Mouse (Mus musculus) embryonic facial prominence, embryonic 14.5 days (tissue): ENCODE results near the gene Gna15. TPM values are rescaled to one million over a fixed set of nuclear protein-coding genes. Genes with fewer than 3 reads are reported as not detected.

Experiments
- ATAC-seq: fragments of 200-750 bp; cut with Nextera tagmentation; 2 replicates; pipeline ENCODE4 v1.8.0; 2017; ENCODE audit warnings: low read depth, moderate number of reproducible peaks, moderate TSS enrichment
- DNase-seq: peaks from one replicate; pipeline ENCODE4 v3.0.0-alpha.2; 2015; ENCODE audit warnings: low spot score
- H3K27ac ChIP-seq: fragments of 300-500 bp; sonication (generic); replicated peaks from 2 replicates; pipeline ENCODE4 v1.5.1; 2014; ENCODE audit warnings: low read depth, mild to moderate bottlenecking, low read length, moderate library complexity
- H3K27me3 ChIP-seq: fragments of 300-500 bp; sonication (generic); replicated peaks from 2 replicates; pipeline ENCODE4 v1.6.1; 2014; ENCODE audit warnings: low read length; ENCODE audit not compliant: control insufficient read depth, insufficient read depth
- H3K36me3 ChIP-seq: fragments of 300-500 bp; sonication (generic); 2 replicates; pipeline ENCODE4 v1.6.1; 2014; ENCODE audit warnings: low read length, mixed read lengths; ENCODE audit not compliant: control insufficient read depth, insufficient read depth
- H3K4me1 ChIP-seq: fragments of 300-500 bp; sonication (generic); 2 replicates; pipeline ENCODE4 v1.6.1; 2014; ENCODE audit warnings: antibody characterized with exemption, low read length; ENCODE audit not compliant: control insufficient read depth, insufficient read depth
- H3K4me2 ChIP-seq: fragments of 300-500 bp; sonication (generic); 2 replicates; pipeline ENCODE4 v1.6.1; 2014; ENCODE audit warnings: low read depth, mild to moderate bottlenecking, low read length, moderate library complexity, mixed read lengths
- H3K4me3 ChIP-seq: fragments of 300-500 bp; sonication (generic); 2 replicates; pipeline ENCODE4 v1.5.1; 2014; ENCODE audit warnings: low read depth, mild to moderate bottlenecking, low read length
- H3K9ac ChIP-seq: fragments of 300-500 bp; sonication (generic); 2 replicates; pipeline ENCODE4 v1.6.1; 2014; ENCODE audit warnings: low read depth, mild to moderate bottlenecking, low read length, moderate library complexity, mixed read lengths
- H3K9me3 ChIP-seq: fragments of 300-500 bp; sonication (generic); 2 replicates; pipeline ENCODE4 v1.6.1; 2016; ENCODE audit warnings: low read length; ENCODE audit not compliant: control insufficient read depth
- WGBS: fragments of 180-500 bp; shearing (Covaris S2); extraction: QIAGEN DNeasy Blood & Tissue Kit; methylation state at CpG from one replicate; pipeline ENCODE4 v1.1.7; 2014; 5-methylcytosine and 5-hydroxymethylcytosine counted together
- polyA plus RNA-seq: library from polyadenylated mRNA; unstranded; fragments of >200 nt; fragmentation: Nextera tagmentation; extraction: Ambion mirVana; gene quantifications from 2 replicates; pipeline ENCODE4 v1.2.1, GENCODE M21; 2014

The Gna15 gene
- polyA plus RNA-seq, 1 experiment from 2014 or later, result 3.1 TPM

DNA sequence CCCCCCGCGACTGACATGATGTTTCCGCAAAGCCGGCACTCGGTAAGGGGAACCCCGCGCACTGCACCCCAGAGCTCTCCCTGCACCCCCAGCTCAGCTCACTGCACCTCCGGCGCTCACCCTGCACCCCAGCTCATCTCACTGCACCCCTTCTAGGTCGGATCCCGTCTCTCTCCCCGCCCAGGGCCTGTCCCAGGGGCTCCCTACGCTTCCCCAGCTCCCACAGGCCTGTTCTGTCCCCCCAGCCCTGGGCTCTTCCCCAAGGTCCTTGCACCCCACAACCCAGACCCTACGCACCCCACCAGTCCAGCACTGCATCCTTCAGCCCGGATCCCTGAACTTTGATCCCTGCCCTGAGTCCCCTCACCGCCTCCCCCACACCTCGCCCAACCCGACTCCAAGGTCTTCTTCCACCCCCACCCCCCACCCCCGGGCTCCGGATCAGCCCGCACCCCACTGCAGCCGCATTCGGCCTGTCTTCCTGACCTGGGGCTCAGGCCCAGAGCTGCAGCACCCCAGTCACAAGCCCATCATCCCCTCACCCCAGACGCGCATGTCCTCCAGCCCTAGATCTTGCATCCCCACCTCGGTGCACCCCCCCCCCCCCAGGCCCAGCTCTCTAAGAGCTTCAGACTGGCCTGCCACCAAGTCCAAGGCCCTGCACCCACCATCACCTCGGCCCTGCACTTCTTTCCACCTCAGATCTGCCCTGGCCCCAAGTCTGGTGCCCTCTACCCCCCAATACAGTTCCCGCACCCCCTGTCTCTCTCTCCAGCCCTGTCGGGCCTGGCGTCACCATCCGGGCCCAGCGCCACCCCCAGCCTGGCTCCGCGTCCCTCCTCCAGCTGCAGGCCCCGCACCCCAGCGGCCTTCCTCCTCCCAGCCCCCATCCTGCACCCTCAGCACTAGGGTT is 35.9 kb upstream of the Gna15 start:
- Histone ChIP-seq H3K4me1 (peaks cover 31% of the 10 kb centered on the region), H3K27ac (peak overlapping the region; percentile 90), H3K27me3 (no peaks in the 10 kb centered on the region), H3K9me3 (no peaks in the 10 kb centered on the region), H3K36me3 (peaks cover 25% of the 10 kb centered on the region), H3K9ac (peak overlapping the region; percentile 96), H3K4me3 (peak overlapping the region; percentile 82), H3K4me2 (peak overlapping the region; percentile 85)
- no peak for DNase-seq
- 1% methylated on average over 21 of the region's 36 CpGs for WGBS
- ATAC-seq, result peak; percentile 21

DNA sequence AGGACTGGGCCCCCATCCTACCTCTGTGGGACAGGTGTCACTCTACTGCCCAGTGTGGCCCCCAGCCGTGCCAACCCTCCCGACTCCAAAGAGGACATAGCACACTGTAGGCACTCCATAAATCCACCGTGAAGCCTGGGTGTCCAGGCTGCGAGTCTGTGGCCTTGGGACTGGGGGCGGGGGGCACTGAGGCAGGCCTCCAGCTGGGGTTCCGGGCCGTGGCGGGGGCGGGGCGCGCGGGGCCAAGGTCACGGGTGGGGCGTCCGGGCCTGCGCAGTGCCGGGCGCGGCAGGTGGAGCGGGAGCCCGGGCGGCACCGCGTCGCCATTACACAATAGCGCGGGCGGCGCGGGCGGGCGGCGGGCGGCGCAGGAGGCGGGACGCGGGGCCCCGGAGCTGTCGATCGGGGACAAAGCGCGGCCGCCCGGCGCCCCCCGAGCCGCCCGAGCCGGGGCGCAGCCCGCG is 35.2 kb upstream of the Gna15 start, which contains the start of gene Aes:
Aes (plus strand) TSS at position 326 of the 464 bp plus-strand sequence.
- peak within 1 kb of the TSS; percentile 82 for H3K4me3 ChIP-seq
- ATAC-seq, result peak; percentile 70
- DNase-seq, result no peak
- no peaks in the 10 kb centered on the region for H3K27me3 ChIP-seq
- peak within 1 kb of the TSS; percentile 85 for H3K4me2 ChIP-seq
- peaks cover 18% of the 10 kb centered on the region; the same call in 1 of the 2 replicates for H3K36me3 ChIP-seq
- H3K9ac ChIP-seq, result peak within 1 kb of the TSS; percentile 96
- no peaks in the 10 kb centered on the region for H3K9me3 ChIP-seq
- peaks cover 24% of the 10 kb centered on the region for H3K4me1 ChIP-seq
- peak within 1 kb of the TSS; percentile 90 for H3K27ac ChIP-seq
- 0% methylated on average over 5 of the region's 53 CpGs for WGBS

DNA sequence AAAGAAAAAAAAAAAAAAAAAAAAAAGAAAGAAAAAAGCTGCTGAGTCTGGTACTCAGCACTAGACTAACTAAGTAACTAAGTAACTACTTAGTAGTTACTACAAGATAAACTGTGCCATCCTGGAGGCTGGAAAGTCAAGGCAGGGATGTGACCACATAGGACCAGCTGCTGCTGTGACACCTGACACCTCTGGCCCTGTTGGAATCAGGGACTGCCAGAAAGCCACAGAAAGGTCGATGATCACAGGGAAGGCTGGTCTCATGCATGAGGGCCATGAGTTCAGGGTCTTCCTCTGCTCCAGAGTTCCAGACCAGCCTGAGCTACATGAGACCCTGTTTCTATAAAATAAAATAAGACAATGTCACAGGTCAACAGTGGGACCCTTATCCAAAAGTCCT is 33.5 kb upstream of the Gna15 start:
- Histone ChIP-seq H3K4me1 (peaks cover 10% of the 10 kb centered on the region), H3K27me3 (no peaks in the 10 kb centered on the region), H3K36me3 (peaks cover 10% of the 10 kb centered on the region; the same call in 1 of the 2 replicates), H3K4me3 (no peak overlapping the region), H3K9me3 (no peaks in the 10 kb centered on the region), H3K4me2 (no peak overlapping the region), H3K9ac (no peak overlapping the region), H3K27ac (no peak overlapping the region)
- no peak for ATAC-seq
- DNase-seq, result no peak
- WGBS, result 29% methylated on average over 1 of the region's 1 CpGs

DNA sequence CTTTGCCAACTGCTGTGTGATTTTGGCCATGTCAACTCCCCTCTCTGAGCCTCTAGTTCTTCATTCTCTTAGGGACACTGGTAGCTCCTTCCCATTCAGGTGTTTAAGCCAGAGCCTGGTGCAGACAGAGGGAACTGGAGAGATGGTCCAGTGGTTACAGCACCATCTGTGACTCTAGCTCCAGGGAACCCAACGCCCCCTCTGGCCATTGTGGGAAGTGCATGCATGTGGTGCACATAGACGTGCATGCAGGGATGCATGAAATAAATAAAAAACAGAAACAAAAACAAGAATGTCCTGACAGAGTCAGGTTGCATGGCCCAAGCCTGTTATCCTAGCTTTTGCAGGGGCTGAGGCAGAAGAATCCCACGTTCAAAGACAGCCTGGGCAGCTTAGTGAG is 32.3 kb upstream of the Gna15 start:
- peaks cover 3% of the 10 kb centered on the region; the same call in 1 of the 2 replicates for H3K36me3 ChIP-seq
- no peak overlapping the region for H3K4me2 ChIP-seq
- H3K9me3 ChIP-seq, result no peaks in the 10 kb centered on the region
- WGBS, result 66% methylated on average over 3 of the region's 3 CpGs
- H3K9ac ChIP-seq, result no peak overlapping the region
- DNase-seq, result no peak
- H3K4me1 ChIP-seq, result peaks cover 5% of the 10 kb centered on the region
- H3K27me3 ChIP-seq, result no peaks in the 10 kb centered on the region
- no peak overlapping the region for H3K4me3 ChIP-seq
- no peak overlapping the region for H3K27ac ChIP-seq
- no peak for ATAC-seq

DNA sequence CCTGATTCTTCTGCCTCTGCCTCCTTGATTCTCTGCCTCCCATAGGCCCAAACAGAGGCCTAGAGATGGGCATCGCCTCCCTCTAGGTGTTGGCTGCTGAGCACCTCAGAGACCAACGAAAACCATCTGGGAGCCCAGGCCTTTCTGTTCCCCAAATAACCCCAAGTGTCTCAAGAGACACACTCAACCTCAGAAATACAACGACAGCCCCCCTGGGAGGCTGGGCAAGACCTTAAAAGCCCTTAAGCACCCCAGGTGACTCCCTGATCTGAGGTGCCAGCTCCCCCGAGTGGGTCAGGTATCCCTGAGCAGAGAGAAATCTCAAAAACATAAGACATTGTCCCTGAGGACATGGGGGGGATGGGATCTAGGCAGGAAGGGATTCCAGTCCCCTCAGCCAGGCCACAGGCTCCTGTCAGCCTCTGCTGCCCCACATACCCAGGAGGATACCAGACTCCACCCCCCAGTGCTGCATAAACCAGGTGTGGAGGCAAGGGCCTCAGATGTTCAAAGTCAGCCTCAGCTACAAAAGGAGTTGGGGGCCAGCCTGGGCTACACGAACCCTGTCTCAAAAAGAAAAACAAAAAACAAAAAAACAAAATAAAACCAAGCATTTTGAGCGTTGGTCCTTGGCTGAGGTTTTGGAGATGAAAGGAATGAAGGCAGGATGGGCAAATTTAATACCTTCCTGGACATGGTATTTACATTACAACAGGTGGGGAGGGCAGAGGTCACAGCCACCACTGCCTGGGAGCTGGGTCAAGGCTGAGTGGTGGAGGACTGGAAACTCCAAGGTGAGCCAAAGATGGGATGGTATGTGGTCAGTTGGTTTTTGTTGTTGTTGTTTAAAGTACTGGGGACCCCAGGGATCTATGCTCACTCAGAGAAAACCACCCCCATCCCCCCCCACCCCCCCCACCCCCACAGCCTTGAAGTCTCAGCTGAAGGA is 30.1 kb upstream of the Gna15 start:
- whole genome bisulfite sequencing, result 80% methylated on average over 6 of the region's 6 CpGs
- no peak overlapping the region for H3K9ac ChIP-seq
- H3K9me3 ChIP-seq, result no peaks in the 10 kb centered on the region
- no peaks in the 10 kb centered on the region for H3K36me3 ChIP-seq
- H3K27ac ChIP-seq, result no peak overlapping the region
- no peak overlapping the region for H3K4me3 ChIP-seq
- H3K4me1 ChIP-seq, result no peaks in the 10 kb centered on the region
- DNase-seq, result no peak
- no peaks in the 10 kb centered on the region for H3K27me3 ChIP-seq
- no peak overlapping the region for H3K4me2 ChIP-seq
- ATAC-seq, result no peak

DNA sequence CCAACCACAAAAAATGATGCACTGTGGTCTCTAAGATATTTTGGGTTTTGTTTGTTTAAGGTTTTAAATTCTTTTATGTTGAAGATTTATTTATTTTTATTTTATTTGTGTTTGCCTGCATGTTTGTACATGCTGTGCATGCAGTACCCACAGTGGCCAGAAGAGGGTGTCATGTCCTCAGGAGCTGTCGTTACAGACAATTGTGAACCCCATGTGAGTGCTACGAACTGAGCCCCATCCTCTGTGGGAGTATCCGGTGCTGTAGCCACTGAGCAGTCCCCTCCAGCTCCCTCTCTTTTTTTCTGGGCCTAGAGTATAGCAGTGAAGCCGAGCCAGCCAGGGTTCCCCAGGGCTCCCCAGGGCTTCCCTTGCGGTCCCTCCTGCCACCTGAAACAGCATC is 29.2 kb upstream of the Gna15 start:
- H3K4me1 ChIP-seq, result no peaks in the 10 kb centered on the region
- no peaks in the 10 kb centered on the region for H3K9me3 ChIP-seq
- H3K36me3 ChIP-seq, result no peaks in the 10 kb centered on the region
- DNase-seq (no peak), ATAC-seq (no peak)
- H3K27me3 ChIP-seq, result no peaks in the 10 kb centered on the region
- no peak overlapping the region for H3K4me3 ChIP-seq
- 81% methylated on average over 5 of the region's 5 CpGs for WGBS
- H3K4me2 ChIP-seq, result no peak overlapping the region
- H3K9ac ChIP-seq, result no peak overlapping the region
- no peak overlapping the region for H3K27ac ChIP-seq

DNA sequence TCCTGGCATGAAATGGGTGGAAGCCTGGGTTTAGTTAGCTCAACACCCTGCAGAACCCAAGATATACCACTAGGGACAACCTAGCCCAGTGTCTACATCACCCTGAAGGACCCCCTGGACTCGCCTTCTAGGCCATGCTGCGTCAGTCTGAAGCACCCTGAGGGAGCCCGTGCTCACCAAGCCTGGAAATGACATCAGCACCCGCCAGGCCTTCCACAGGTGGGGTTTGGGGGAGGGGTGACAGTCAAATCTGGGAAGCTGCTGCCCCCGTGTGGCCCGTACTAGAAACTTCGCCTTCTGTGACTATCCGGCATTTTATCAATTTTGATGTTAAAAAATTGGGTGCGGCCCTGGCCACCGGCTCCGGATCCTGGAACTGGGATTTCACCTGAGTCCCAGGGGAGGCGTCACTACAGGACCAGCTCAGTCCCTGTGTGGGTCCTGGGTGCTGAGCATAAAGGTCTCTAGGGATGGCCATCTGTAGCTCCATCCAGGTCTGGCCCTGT is 27.6 kb upstream of the Gna15 start:
- peak; percentile 90 for ATAC-seq
- Histone ChIP-seq H3K9me3 (no peaks in the 10 kb centered on the region), H3K4me2 (no peak overlapping the region), H3K4me1 (no peaks in the 10 kb centered on the region), H3K9ac (no peak overlapping the region), H3K36me3 (no peaks in the 10 kb centered on the region), H3K27me3 (no peaks in the 10 kb centered on the region), H3K4me3 (no peak overlapping the region), H3K27ac (peak overlapping the region; percentile 53)
- WGBS, result 4% methylated on average over 12 of the region's 12 CpGs
- DNase-seq, result peak; percentile 95

DNA sequence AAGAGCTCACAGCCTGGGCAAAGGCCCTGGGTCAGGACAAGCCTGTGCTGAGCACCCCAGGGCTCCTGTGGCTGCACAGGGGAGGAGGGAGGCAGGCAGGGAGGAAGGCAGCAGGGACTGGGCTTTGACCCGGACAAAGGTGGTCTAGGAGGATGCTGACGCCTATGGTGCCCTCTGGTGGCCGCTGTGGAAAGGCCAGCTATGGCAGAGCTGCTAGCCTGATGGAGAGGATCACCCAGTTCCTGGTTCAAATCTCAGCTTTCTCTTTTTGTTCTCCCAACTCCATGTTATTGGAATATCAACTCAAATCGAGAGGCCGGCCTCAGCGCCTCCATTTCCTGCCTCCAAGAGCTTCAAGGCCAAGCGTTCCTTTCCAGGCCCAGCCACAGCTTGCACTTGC is 26.2 kb upstream of the Gna15 start:
- Histone ChIP-seq H3K4me2 (no peak overlapping the region), H3K9me3 (no peaks in the 10 kb centered on the region), H3K4me3 (no peak overlapping the region), H3K36me3 (no peaks in the 10 kb centered on the region), H3K27ac (no peak overlapping the region), H3K4me1 (no peaks in the 10 kb centered on the region), H3K9ac (no peak overlapping the region), H3K27me3 (no peaks in the 10 kb centered on the region)
- DNase-seq, result peak; percentile 40
- 17% methylated on average over 7 of the region's 7 CpGs for WGBS
- no peak for ATAC-seq
